Mouse (Mus musculus): Measurements from ENCODE around the gene Scgb1c1. TPM values are rescaled to one million over a fixed set of nuclear protein-coding genes. Genes with fewer than 3 reads are reported as not detected.
"Not testable (repeated sequence)": the region's sequence is repeated elsewhere in the genome, so short reads cannot be mapped to it uniquely, and the experiment has no call there.

Scgb1c1 gene
- polyA plus RNA-seq, 1 experiment from 2014 or later, result not detected

GRCm38 (mm10) chr7:140874224-140874623, 28.9 kb downstream of the Scgb1c1 start:
- H3K27ac ChIP-seq, result no peak overlapping the region
- WGBS, result 92% methylated on average over 4 of the region's 4 CpGs

GRCm38 (mm10) chr7:140877364-140877763, 32.0 kb downstream of the Scgb1c1 start:
- DNase-seq (ENCODE audit: low spot score), result no peak
- 85% methylated on average over 6 of the region's 6 CpGs for WGBS
- Histone ChIP-seq H3K27me3 (ENCODE audit: low read depth, poor library complexity, severe bottlenecking) (no peaks in the 10 kb centered on the region), H3K27ac (no peak overlapping the region), H3K36me3 (peaks cover 34% of the 10 kb centered on the region), H3K4me3 (no peak overlapping the region), H3K4me1 (peaks cover 10% of the 10 kb centered on the region), H3K9me3 (replicated peaks) (no peaks in the 10 kb centered on the region)

More at GRCm38 (mm10) chr7:140874224-140874623, 28.9 kb downstream of the Scgb1c1 start:
- Histone ChIP-seq H3K27me3 (ENCODE audit: low read depth, poor library complexity, severe bottlenecking) (no peaks in the 10 kb centered on the region), H3K4me1 (no peaks in the 10 kb centered on the region), H3K36me3 (peaks cover 38% of the 10 kb centered on the region), H3K4me3 (no peak overlapping the region), H3K9me3 (replicated peaks) (no peaks in the 10 kb centered on the region)
- no peak for DNase-seq (ENCODE audit: low spot score)

- peaks cover 16% of the 10 kb centered on the region for H3K4me1 ChIP-seq
- no peak for DNase-seq (ENCODE audit: low spot score)
- WGBS, result 89% methylated on average over 7 of the region's 7 CpGs
- no peaks in the 10 kb centered on the region for H3K9me3 ChIP-seq (replicated peaks)
- no peak overlapping the region for H3K4me3 ChIP-seq
- peaks cover 34% of the 10 kb centered on the region for H3K36me3 ChIP-seq
- H3K27ac ChIP-seq, result no peak overlapping the region
- H3K27me3 ChIP-seq (ENCODE audit: low read depth, poor library complexity, severe bottlenecking), result no peaks in the 10 kb centered on the region
These were observed 34.0 kb downstream of the Scgb1c1 start for GRCm38 (mm10) chr7:140879355-140879754.

GRCm38 (mm10) chr7:140880419-140880818, 35.1 kb downstream of the Scgb1c1 start:
- H3K4me1 ChIP-seq, result peaks cover 16% of the 10 kb centered on the region
- H3K27ac ChIP-seq, result no peak overlapping the region
- H3K9me3 ChIP-seq (replicated peaks), result no peaks in the 10 kb centered on the region
- peaks cover 36% of the 10 kb centered on the region for H3K36me3 ChIP-seq
- DNase-seq (ENCODE audit: low spot score), result no peak
- 89% methylated on average over 3 of the region's 3 CpGs for WGBS
- H3K27me3 ChIP-seq (ENCODE audit: low read depth, poor library complexity, severe bottlenecking), result no peaks in the 10 kb centered on the region
- H3K4me3 ChIP-seq, result no peak overlapping the region

- Histone ChIP-seq H3K27me3 (ENCODE audit: low read depth, poor library complexity, severe bottlenecking) (no peaks in the 10 kb centered on the region), H3K27ac (peak overlapping the region; percentile 90)
These were observed 35.6 kb downstream of the Scgb1c1 start for GRCm38 (mm10) chr7:140880865-140881515.

GRCm38 (mm10) chr7:140881696-140882468, 36.5 kb downstream of the Scgb1c1 start, which contains the start of the genes Psmd13 and Sirt3:
Gene Psmd13 (plus strand): TSS chr7:140881968.
Gene Sirt3 (minus strand): TSS chr7:140882309.
- WGBS, result under 1% methylated on average over 59 of the region's 59 CpGs
- Histone ChIP-seq H3K36me3 (peaks cover 39% of the 10 kb centered on the region), H3K4me3 (peak within 1 kb of the TSS; percentile 91), H3K9me3 (replicated peaks) (no peaks in the 10 kb centered on the region), H3K27me3 (ENCODE audit: low read depth, poor library complexity, severe bottlenecking) (no peaks in the 10 kb centered on the region), H3K4me1 (peaks cover 16% of the 10 kb centered on the region), H3K27ac (peak within 1 kb of the TSS; percentile 90)
- peak; percentile 96 for DNase-seq (ENCODE audit: low spot score)

More at GRCm38 (mm10) chr7:140880865-140881515, 35.6 kb downstream of the Scgb1c1 start:
- Histone ChIP-seq H3K36me3 (peaks cover 37% of the 10 kb centered on the region), H3K4me3 (peak overlapping the region; percentile 91), H3K9me3 (replicated peaks) (no peaks in the 10 kb centered on the region), H3K4me1 (peaks cover 16% of the 10 kb centered on the region)
- no peak for DNase-seq (ENCODE audit: low spot score)
- 36% methylated on average over 8 of the region's 8 CpGs for WGBS

GRCm38 (mm10) chr7:140882469-140882803, 37.1 kb downstream of the Scgb1c1 start:
- Histone ChIP-seq H3K9me3 (replicated peaks) (no peaks in the 10 kb centered on the region), H3K27me3 (ENCODE audit: low read depth, poor library complexity, severe bottlenecking) (no peaks in the 10 kb centered on the region), H3K27ac (peak overlapping the region; percentile 90), H3K36me3 (peaks cover 40% of the 10 kb centered on the region), H3K4me1 (peaks cover 16% of the 10 kb centered on the region), H3K4me3 (peak overlapping the region; percentile 91)
- DNase-seq (ENCODE audit: low spot score), result no peak
- under 1% methylated on average over 12 of the region's 12 CpGs for whole genome bisulfite sequencing

GRCm38 (mm10) chr7:140890636-140891035, 45.3 kb downstream of the Scgb1c1 start:
- not testable (repeated sequence) for H3K4me1 ChIP-seq; H3K9me3 ChIP-seq (replicated peaks); H3K27ac ChIP-seq; DNase-seq (ENCODE audit: low spot score); H3K4me3 ChIP-seq; H3K27me3 ChIP-seq (ENCODE audit: low read depth, poor library complexity, severe bottlenecking)
- peaks cover 85% of the 10 kb centered on the region for H3K36me3 ChIP-seq
- 94% methylated on average over 16 of the region's 16 CpGs for WGBS

GRCm38 (mm10) chr7:140894031-140894430, 48.7 kb downstream of the Scgb1c1 start:
- 91% methylated on average over 7 of the region's 7 CpGs for WGBS
- no peaks in the 10 kb centered on the region for H3K9me3 ChIP-seq (replicated peaks)
- H3K4me3 ChIP-seq, result no peak overlapping the region
- peaks cover 86% of the 10 kb centered on the region for H3K36me3 ChIP-seq
- DNase-seq (ENCODE audit: low spot score), result no peak
- H3K27ac ChIP-seq, result no peak overlapping the region
- no peaks in the 10 kb centered on the region for H3K4me1 ChIP-seq
- H3K27me3 ChIP-seq (ENCODE audit: low read depth, poor library complexity, severe bottlenecking), result no peaks in the 10 kb centered on the region

- Histone ChIP-seq H3K27ac (no peak overlapping the region), H3K36me3 (peaks cover 86% of the 10 kb centered on the region), H3K4me1 (no peaks in the 10 kb centered on the region), H3K27me3 (ENCODE audit: low read depth, poor library complexity, severe bottlenecking) (no peaks in the 10 kb centered on the region), H3K4me3 (no peak overlapping the region), H3K9me3 (replicated peaks) (no peaks in the 10 kb centered on the region)
- DNase-seq (ENCODE audit: low spot score), result no peak
- WGBS, result 92% methylated on average over 3 of the region's 3 CpGs
These were observed 49.3 kb downstream of the Scgb1c1 start for GRCm38 (mm10) chr7:140894611-140895010.

Other genes with a start within 250 kb of the Scgb1c1 start
- not detected in 2 replicates for gene Olfr46, start 244.3 kb upstream of the Scgb1c1 start, polyA plus RNA-seq (2016; fragmentation: Nextera tagmentation; extraction: Ambion mirVana)
- gene Olfr61, start 216.6 kb upstream of the Scgb1c1 start, polyA plus RNA-seq (2016; fragmentation: Nextera tagmentation; extraction: Ambion mirVana), result not detected in 2 replicates
- not detected in 2 replicates for gene Olfr53, start 199.1 kb upstream of the Scgb1c1 start, polyA plus RNA-seq (2016; fragmentation: Nextera tagmentation; extraction: Ambion mirVana)
- gene Olfr539, start 185.6 kb upstream of the Scgb1c1 start, polyA plus RNA-seq (2016; fragmentation: Nextera tagmentation; extraction: Ambion mirVana), result not detected in 2 replicates
- gene Olfr45, start 163.6 kb upstream of the Scgb1c1 start, polyA plus RNA-seq (2016; fragmentation: Nextera tagmentation; extraction: Ambion mirVana), result 0.03 TPM in 1 of 2 replicates, not detected in the other
- not detected in 2 replicates for gene Olfr541, start 148.3 kb upstream of the Scgb1c1 start, polyA plus RNA-seq (2016; fragmentation: Nextera tagmentation; extraction: Ambion mirVana)
- 0.09 TPM in 2 replicates for gene Cyp2e1, start 81.8 kb upstream of the Scgb1c1 start, polyA plus RNA-seq (2016; fragmentation: Nextera tagmentation; extraction: Ambion mirVana)
- 0.10 and 0.23 TPM in 2 replicates for gene Syce1, start 57.7 kb upstream of the Scgb1c1 start, polyA plus RNA-seq (2016; fragmentation: Nextera tagmentation; extraction: Ambion mirVana)
- gene Zfp941, start 23.4 kb upstream of the Scgb1c1 start, polyA plus RNA-seq (2016; fragmentation: Nextera tagmentation; extraction: Ambion mirVana), result 2.1 and 2.2 TPM in 2 replicates
- gene Urah, start 10.5 kb upstream of the Scgb1c1 start, polyA plus RNA-seq (2016; fragmentation: Nextera tagmentation; extraction: Ambion mirVana), result 0.75 and 0.95 TPM in 2 replicates
- gene Odf3, start 2.3 kb downstream of the Scgb1c1 start, polyA plus RNA-seq (2016; fragmentation: Nextera tagmentation; extraction: Ambion mirVana), result not detected in 2 replicates
- gene Gm45785, start 10.8 kb downstream of the Scgb1c1 start, polyA plus RNA-seq (2016; fragmentation: Nextera tagmentation; extraction: Ambion mirVana), result not detected in 2 replicates
- 45.2 and 54.2 TPM in 2 replicates for gene Ric8a, start 11.4 kb downstream of the Scgb1c1 start, polyA plus RNA-seq (2016; fragmentation: Nextera tagmentation; extraction: Ambion mirVana)
- 23.0 and 26.1 TPM in 2 replicates for gene Bet1l, start 12.0 kb downstream of the Scgb1c1 start, polyA plus RNA-seq (2016; fragmentation: Nextera tagmentation; extraction: Ambion mirVana)
- 353 and 364 TPM in 2 replicates for gene Psmd13, start 36.4 kb downstream of the Scgb1c1 start, polyA plus RNA-seq (2016; fragmentation: Nextera tagmentation; extraction: Ambion mirVana)
- gene Sirt3, start 36.8 kb downstream of the Scgb1c1 start, polyA plus RNA-seq (2016; fragmentation: Nextera tagmentation; extraction: Ambion mirVana), result 25.4 and 27.6 TPM in 2 replicates
- gene Cox8b, start 54.9 kb downstream of the Scgb1c1 start, polyA plus RNA-seq (2016; fragmentation: Nextera tagmentation; extraction: Ambion mirVana), result 0.49 TPM in 1 of 2 replicates, not detected in the other
- gene Nlrp6, start 75.4 kb downstream of the Scgb1c1 start, polyA plus RNA-seq (2016; fragmentation: Nextera tagmentation; extraction: Ambion mirVana), result 0.06 and 0.26 TPM in 2 replicates
- gene Pgghg, start 95.8 kb downstream of the Scgb1c1 start, polyA plus RNA-seq (2016; fragmentation: Nextera tagmentation; extraction: Ambion mirVana), result 11.4 and 15.4 TPM in 2 replicates
- gene Ifitm5, start 104.7 kb downstream of the Scgb1c1 start, polyA plus RNA-seq (2016; fragmentation: Nextera tagmentation; extraction: Ambion mirVana), result 4.2 and 5.9 TPM in 2 replicates
- gene Gm45717, start 110.4 kb downstream of the Scgb1c1 start, polyA plus RNA-seq (2016; fragmentation: Nextera tagmentation; extraction: Ambion mirVana), result not detected in 2 replicates
- 904 and 922 TPM in 2 replicates for gene Ifitm2, start 110.4 kb downstream of the Scgb1c1 start, polyA plus RNA-seq (2016; fragmentation: Nextera tagmentation; extraction: Ambion mirVana)
- 27.9 and 43.1 TPM in 2 replicates for gene Ifitm1, start 121.7 kb downstream of the Scgb1c1 start, polyA plus RNA-seq (2016; fragmentation: Nextera tagmentation; extraction: Ambion mirVana)
- 54.0 and 56.4 TPM in 2 replicates for gene Ifitm3, start 165.2 kb downstream of the Scgb1c1 start, polyA plus RNA-seq (2016; fragmentation: Nextera tagmentation; extraction: Ambion mirVana)
- 0.31 TPM in 1 of 2 replicates, not detected in the other for gene Ifitm6, start 172.4 kb downstream of the Scgb1c1 start, polyA plus RNA-seq (2016; fragmentation: Nextera tagmentation; extraction: Ambion mirVana)
- gene Gm17387, start 183.6 kb downstream of the Scgb1c1 start, polyA plus RNA-seq (2016; fragmentation: Nextera tagmentation; extraction: Ambion mirVana), result not detected in 2 replicates
- 26.2 and 30.7 TPM in 2 replicates for gene B4galnt4, start 215.6 kb downstream of the Scgb1c1 start, polyA plus RNA-seq (2016; fragmentation: Nextera tagmentation; extraction: Ambion mirVana)
- gene Pkp3, start 232.7 kb downstream of the Scgb1c1 start, polyA plus RNA-seq (2016; fragmentation: Nextera tagmentation; extraction: Ambion mirVana), result 6.0 and 8.2 TPM in 2 replicates

Data from limb, embryonic 10.5 days (tissue).